Mouse (Mus musculus) v-Abl transformed pro-B cells (cell line): ENCODE data around the gene Smtnl1.

Experiments used
- in situ Hi-C, 2 experiments: fragments of 400-800 bp; cut with MboI; formaldehyde crosslinking; loops; one replicate each; pipeline ENCODE4 v1.15.1; 2025; ENCODE audit not compliant: unreplicated experiment in 2 of 2

The Smtnl1 gene

DNA sequence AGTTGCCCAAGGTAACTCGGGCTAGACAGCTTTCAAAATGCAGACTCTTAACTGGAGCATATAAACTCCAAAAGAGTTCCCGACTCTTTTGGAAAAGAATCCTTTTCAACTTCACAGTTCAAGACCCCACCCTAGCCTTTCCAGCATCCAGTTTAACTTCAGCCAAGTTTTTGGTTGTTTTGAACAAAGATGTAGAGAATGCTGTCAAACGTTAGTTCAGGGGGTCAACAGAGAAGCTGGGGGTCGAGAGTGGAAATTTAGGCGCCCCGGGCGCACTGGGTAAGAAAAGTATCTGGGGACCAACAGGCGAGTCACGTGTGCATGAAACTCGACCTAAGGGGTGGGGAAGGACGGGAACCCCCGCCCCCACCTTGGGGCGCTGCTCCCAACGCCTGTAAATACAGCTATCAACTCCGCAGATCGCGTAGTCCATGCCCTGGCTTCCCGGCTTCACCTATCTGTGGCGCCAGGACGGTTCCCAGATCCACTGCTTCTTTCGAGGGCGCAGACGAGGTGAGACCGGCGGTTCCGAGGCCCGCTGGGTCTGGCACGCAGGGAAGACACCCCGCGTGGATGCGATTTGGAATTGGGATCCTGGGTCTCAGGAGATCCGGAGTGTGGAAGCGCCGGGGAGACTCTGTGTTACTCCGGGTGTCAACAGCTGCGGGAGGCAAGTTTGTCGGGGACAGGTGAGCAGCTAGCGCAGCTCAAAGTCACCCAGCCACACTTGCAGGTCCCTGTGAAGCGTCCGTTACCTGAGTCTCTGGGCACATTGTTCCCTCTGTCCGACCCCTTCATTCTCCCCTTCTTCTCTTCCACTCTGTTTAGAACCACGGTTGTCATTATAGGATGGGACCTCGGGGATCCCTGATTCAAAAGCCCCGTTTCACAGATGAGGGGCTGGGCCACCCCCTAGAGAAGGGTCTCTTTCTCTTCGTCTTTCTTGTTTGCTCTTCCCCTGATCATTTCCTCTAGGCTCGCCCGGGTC lies 16.8 kb upstream of the Smtnl1 start:
- in situ Hi-C loops, result loop anchor here (10.0 kb wide), 2 partner anchors 116 to 176 kb away; no protein-coding TSS in a partner anchor

DNA sequence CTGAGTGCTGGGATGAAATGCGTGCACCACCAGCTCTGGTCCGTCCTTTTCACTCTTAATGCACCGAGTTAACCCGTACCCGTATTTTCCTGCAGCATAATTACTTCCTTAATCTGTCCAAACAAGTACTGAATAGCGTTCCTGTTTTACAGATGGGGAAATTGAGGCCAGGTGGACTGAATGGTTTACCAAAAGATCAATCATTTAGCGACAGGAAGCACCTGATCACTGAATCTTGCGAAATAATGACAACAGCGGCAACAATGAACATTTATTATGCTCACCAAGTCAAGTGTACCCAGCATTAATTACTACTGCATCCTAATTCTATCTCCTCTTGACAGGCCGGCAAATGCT lies 16.1 kb upstream of the Smtnl1 start, which contains the start of gene Slc43a1:
Gene Slc43a1, plus strand, starts transcription at position 258 of the 357 bp plus-strand sequence.
- in situ Hi-C loops, result loop anchor here (10.0 kb wide), 2 partner anchors 116 to 176 kb away; no protein-coding TSS in a partner anchor

DNA sequence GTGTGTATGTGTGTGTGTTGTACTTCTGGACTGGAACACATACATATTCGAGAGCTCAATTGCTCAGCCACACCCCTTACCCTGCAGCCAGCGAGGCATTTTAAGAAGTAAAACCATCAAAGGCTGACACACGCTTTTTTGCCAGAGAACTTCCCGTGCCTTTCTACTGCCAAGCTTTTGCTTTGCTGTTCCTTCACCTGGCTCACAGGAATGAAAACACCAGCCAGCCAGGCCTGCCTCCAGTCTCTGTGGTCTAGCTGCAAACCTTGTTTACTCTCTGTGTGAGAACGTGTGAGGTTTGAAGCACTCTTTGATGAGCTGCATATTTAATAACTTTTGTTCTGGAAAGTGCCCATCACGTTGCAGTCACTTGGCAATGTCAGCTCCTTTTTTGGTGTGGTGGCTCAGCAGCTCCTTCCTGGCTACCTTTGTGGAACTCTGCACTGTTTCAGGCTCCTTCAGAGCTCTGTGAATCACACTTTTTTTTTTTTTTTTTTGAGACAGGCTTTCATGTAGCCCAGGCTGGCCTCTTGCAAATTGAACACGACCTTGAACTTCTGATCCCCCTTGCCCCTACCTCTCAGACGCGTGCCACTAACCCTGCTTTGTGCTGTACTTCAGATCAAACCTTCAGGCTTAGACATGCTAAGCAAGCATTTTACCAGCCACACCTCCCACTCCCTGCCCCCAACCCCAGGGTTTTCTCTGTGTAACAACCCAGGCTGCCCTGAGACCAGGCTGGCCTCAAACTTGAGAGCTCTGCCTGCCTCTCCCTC lies 15.6 kb upstream of the Smtnl1 start:
- in situ Hi-C loops, result loop anchor here (10.0 kb wide), 2 partner anchors 117 to 177 kb away; no protein-coding TSS in a partner anchor

DNA sequence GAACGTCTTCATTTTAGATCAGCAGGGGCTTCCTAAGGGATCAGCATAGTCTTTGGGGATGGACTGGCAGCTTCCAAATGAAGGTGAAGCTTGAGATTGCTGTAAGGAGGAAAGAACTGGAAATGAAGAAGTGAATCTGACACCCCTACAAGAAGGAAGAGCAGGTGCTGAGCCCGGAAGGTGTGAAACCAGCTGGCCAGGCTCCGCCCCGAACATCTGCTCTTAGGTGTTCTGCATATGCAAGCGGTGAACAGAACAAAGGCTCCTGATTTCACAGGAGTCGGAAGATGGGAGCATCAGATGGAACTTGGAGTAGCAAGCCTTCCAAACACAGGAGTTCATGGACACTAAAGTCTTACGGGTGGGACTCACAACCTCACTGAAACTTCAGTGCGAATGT lies 14.7 kb upstream of the Smtnl1 start:
- in situ Hi-C loops, result loop anchor here (10.0 kb wide), 2 partner anchors 118 to 178 kb away; no protein-coding TSS in a partner anchor

DNA sequence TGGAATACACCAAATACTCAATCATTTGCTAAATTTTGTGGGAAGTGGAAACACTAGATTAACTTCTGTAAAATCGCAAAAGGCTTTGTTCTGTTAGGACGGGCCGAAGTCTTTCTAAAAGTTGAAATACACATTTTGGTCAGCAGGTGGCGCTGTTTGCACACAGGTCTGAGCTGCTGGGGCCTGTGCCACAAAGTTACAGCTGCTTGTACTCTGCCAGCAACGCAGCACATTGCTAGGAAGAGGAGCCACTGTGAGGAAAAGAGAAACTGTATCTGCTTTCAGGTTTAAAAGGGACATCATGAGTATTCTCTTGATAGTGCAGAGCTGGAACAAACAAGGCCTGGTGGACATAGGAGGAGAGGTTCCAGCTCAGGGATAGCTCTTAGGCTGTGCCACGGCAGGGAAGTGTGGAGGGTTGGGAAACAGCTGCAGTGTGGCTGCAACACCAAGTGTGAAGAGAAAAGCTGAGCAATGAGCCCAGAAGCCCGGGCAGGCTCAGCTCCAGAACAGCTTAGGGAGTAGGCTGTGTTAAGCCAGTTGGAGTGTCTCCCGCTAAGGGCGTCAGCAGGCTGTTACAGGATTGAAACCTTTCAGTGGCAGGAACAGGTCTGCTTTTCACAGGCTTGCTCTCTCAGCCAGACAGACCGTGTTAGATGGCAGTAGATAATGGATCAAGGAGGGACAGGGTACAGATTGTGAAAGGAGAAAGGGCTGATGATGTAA lies 9.4 kb upstream of the Smtnl1 start:
- in situ Hi-C loops, result loop anchor here (5.0 to 10.0 kb wide), 3 partner anchors 35 to 183 kb away; no protein-coding TSS in a partner anchor

DNA sequence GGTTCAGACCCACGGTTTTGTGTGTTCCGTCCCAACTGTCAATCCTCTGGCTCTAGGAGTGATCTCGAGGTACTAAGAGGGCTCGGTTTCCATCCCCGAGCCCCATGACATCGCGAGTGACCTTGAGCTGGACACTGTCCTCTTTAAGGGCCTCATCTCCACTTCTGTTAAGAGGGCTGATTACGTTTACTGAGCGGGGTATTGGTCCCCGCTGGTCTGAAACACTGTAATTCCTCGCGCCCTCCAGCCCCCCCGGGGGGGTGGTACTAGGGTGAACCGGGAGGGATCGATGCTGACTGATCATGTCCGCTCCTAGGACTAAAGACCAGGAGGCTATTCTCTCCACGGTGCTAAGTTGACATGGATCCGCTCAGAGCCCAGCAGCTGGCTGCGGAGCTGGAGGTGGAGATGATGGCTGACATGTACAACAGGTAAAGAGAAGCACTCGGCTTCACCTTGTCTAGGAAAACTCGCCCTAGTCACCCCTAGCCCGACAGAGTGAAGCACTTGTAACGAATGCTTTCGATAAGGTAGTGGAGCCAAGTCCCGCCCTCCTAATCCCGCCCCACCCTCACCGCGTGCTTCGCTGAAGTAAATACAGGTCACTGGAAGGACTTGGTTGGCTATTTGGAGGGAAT lies 5.0 kb upstream of the Smtnl1 start:
- in situ Hi-C loops, result loop anchor here (5.0 to 10.0 kb wide), 2 partner anchors 65 to 153 kb away; partner anchors contain the start of genes Gm28635 (in 1 of the 2), Med19 (in 1 of the 2), Selenoh (in 1 of the 2) and Tmx2 (in 1 of the 2)

DNA sequence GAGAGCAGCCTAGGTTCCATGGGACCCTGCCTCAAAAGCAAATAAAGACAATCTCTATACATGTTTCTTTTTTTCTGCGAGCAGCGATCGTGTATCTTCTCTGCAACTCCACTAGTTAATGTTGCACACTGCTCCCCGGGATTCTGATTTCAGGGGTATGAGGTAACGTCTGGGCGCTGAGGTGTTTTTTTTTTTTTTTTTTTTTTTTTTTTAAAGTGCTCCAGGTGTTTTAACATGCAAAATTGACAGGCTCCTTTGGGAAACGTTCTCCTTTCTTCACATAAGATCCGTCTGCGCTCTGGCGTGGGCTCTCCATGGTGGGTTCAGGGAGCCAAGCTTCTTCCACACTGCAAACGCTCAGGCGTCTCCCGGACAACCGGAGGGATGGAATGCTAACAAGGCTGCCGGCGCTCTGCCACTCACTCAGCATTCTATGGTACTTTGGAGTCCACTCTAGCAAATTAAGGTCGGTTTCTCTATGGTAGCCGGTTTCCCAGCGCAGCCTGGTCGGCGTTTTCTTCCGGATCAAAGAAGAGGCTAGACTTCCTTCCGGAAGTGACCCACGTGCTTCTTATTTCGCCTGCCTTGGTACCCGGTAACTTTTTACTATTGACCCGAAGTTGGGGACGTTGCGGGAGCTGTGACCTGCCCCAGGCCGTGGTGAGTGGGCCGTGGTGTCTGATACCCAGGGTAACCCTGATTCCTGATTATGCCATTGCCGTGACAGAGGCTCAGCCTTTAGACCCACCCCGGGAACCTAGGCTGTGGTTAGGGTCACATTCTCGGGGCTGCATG lies 4.2 kb upstream of the Smtnl1 start, which contains the start of gene Timm10:
Gene Timm10, plus strand, starts transcription at position 510 of the 795 bp plus-strand sequence.
- in situ Hi-C loops, result loop anchor here (5.0 to 10.0 kb wide), 2 partner anchors 66 to 152 kb away; partner anchors contain the start of genes Gm28635 (in 1 of the 2), Med19 (in 1 of the 2), Selenoh (in 1 of the 2) and Tmx2 (in 1 of the 2)

DNA sequence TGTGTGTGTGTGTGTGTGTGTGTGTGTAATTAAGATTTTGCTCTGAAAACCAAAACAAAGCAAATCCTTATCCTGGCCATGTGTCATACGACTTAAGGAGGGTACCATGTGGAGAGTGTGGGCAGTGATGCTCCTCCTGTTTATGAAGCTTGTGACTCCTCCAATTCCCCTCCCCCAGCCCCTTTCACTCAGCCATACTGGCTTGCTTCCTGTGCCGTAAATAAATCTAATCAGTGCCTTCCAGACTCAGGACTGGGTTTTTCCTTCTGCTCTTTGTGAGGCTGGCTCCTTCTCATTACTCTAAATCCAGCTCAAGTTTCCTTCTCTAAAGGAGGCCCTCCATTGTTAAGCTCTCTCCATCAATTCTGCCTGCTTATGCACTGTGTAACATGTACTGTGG lies 785 bp upstream of the Smtnl1 start:
- in situ Hi-C loops, result loop anchor here in 1 of 2 experiments (10.0 kb wide), 1 partner anchor 148 kb away; the partner anchor contains the start of genes Gm28635, Med19, Selenoh and Tmx2

DNA sequence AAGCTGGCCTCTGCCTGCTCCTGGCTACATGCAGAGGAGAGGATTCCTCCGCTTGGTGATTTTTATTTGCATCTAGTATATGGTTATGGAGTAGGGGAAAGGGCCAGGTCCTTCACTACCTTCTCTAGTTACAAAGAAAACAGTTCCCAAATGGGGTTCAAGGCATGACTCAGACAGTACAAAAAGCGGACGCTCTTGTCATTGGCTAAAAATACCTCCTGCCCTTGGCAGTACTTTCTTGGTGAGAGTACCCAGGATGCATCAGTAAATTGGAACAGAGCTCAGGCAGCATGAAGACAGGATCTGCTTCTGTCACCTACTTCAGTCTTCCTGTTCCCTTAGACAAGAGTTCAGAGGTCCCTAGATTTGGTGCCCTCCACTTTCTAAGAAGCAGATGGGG lies 2.6 kb downstream of the Smtnl1 start:
- in situ Hi-C loops, result loop anchor here in 1 of 2 experiments (10.0 kb wide), 1 partner anchor 145 kb away; the partner anchor contains the start of genes Gm28635, Med19, Selenoh and Tmx2

DNA sequence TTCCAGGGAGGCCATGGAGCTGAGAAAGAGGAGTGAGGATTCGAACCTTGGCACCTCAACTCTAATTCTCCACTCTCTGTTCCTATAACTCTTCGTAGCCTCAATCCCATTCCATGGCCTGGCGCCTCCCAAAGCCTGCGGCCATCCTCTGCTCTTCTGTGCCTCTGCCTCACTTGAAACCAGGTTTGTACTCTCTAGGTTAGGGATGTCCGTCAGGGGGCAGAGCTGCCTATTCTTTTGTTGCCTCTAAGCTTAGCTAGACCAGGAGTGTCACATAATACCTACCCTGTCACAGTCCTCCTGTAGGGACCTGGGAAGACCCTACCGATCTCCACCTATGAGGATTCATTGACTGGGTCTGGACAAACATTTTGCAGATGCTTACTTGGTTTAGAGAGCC lies 9.8 kb downstream of the Smtnl1 start:
- in situ Hi-C loops, result no loop called here

DNA sequence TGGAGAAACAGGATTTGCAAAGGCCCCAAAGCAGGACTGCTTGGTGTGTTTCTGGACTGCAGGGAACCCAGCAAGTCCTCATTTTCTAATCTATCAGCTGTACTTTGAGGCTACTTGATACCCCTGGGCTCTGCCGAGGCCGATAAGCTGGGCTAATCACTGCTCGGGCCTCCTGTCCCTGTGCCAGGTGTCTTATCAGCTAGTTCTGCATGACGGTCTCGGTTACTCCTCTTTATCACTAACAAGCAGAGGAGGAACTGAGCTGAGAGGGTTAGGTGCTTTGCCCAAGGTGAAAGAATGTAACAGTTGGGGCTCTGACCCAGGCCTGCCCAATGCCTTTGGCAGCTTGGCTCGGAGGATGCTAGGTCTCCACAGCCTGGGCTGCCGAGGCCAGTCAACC lies 10.6 kb downstream of the Smtnl1 start:
- in situ Hi-C loops, result no loop called here

DNA sequence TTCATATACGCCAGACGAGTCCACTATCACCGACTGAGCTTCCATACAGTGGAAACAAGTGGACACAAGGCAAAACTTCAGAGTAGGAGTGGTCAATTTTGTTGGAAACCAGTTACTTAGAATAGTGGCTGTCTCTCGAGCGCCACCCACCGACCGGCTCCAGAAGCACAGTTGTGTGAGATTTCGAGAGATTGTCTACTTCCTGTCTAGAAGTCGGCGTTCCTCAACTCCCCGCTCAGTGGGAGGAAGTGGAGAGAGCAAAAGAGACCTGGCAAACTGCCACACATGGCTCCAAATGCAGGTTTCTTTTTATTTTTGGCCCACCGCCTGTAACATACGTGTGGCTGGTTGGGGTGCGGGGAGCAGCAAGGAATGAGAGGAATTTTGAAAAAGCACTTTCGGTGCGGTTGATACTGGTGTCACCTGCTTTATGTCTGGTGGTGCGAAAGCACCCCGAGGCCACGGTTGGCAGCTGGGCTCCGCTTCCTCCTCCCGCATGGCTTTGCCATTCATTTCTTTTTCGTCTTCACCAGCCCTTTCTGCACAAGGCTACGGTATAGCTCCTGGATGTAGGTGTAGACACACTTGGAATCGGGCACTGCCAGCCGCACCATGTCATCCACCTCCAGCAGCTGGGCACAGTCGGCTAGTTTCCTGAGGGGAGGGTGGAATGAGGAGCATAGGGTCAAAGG lies 11.4 kb downstream of the Smtnl1 start:
- in situ Hi-C loops, result no loop called here

DNA sequence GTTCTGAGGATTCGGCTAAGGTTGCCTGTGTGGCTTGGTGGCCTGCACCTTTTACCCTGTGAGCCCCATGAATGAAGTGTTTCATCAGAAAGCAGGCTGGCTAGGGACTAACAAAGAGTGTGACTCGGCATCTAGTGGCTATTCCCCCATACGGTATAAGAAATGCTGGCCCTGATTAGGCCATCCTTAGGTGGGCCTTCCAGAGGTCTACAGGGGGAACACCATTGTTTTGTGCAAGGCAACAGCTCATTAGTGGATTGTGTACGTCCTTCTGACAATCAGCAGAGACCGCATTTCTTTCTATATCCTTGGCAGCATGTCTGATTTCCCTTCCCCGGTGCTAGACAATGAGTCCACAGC lies 11.9 kb downstream of the Smtnl1 start:
- in situ Hi-C loops, result no loop called here

DNA sequence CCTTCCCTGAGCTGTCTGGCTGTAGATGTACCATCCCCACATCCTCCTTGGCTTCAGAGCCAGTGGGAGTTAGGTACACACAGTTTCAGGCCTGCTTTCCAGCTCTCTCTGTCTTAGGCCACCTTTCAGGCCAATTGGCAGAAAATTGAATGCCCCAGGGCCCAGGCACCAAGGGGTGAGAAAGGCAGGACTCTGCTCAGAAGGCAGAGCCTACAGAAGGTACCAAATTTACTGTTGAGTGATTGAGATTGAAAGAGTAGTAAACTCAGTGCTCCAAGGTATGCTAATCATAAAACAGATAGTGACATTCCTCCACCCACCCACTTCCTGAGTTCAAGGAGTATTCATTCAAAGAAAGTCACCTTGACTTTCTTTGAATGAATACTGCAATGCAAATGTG lies 13.1 kb downstream of the Smtnl1 start:
- in situ Hi-C loops, result loop anchor here (10.0 kb wide), 1 partner anchor 195 kb away; no protein-coding TSS in a partner anchor

DNA sequence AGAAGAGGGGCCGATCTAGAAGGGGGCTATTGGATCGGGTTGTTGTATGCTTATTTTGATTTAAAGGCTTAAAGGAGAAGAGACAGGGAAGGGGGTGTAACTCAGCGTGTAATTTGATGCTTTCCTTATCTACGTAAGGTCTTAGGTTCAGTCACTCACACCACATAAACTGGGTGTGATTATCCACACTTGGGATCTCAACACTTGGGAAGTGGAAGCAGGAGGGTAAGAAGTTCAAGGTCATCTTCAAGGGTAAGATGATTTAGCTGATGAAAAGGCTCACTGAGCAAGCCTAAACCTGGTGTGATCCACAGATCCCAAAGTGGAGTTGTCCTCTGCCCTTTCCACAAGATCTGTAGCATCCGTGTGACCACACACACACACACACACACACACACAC lies 15.9 kb downstream of the Smtnl1 start:
- in situ Hi-C loops, result loop anchor here (10.0 kb wide), 1 partner anchor 192 kb away; no protein-coding TSS in a partner anchor

DNA sequence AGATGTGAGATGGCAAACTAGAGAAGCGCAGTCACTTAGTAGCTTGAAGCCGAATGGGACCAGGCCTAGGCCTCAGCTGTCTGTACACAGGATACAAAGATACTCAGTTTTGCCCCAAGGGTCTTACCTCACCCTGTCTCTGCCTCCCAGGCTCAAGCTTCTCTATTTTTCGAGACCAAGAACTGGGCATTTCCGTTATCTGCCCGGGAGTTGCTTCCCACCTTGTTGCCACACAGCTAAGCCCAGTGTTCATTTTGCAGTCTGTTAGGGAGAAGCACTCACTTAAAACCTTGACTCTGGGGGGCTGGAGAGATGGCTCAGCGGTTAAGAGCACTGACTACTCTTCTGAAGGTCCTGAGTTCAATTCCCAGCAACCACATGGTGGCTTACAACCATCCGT lies 18.5 kb downstream of the Smtnl1 start:
- in situ Hi-C loops, result loop anchor here (10.0 kb wide), 1 partner anchor 189 kb away; no protein-coding TSS in a partner anchor

DNA sequence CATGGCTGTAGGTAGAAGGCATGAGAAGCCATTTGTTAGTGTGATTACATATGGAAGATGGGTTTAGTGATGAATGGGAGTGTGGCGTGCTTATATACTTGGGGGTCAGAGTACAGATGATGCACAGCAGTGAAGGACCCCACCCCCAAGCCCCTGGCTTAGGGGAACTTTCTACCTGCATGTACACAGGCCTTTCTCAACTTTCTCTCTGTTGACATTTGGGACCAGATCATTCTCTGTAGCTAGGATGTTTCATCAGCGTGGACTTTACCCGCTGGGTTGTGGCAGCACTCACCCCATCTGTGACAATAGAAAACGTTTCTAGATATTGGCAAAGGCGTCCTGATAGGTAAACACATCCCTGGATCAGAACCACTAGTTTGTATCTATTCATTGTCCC lies 21.2 kb downstream of the Smtnl1 start:
- in situ Hi-C loops, result loop anchor here (10.0 kb wide), 1 partner anchor 186 kb away; no protein-coding TSS in a partner anchor

DNA sequence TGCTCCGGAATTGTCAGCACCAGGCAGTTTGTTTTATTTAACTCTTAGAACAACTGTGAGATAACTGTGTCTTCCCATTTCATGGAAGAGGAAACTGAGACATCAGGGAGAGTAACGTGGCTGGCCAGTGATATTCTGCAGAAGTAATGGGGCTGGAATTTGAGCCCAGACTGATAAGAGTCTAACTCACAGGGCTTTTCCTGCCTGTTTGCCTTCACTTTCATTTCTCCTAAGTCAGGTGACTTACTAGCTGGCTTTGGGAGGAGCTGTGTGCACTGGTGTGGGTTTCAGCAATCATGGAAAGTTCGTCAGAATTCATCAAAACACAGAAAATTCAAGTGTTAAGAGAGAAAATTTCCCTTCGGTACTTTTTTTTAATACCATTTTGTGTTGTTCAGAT lies 22.1 kb downstream of the Smtnl1 start:
- in situ Hi-C loops, result loop anchor here (10.0 kb wide), 1 partner anchor 186 kb away; no protein-coding TSS in a partner anchor
